Comparison of ENCODE assay signal across 9 mouse cellular contexts in genomic region chr10:90081630-90082029, GRCm38 (mm10).
DNase-seq lines count a peak whose midpoint lies in the region; ATAC-seq and TF ChIP-seq lines count a peak whose summit lies in the region.
"Had no signal": no experiment of that assay in that cellular context is flagged by ENCODE, and none has a peak within 500 bp of the region (broad histone marks: within the 10 kb centered on the region; RNA-seq: fewer than 3 reads in every experiment).

No protein-coding gene starts in this region.

- ATAC-seq in forebrain, embryonic 14.5 days, result no peak
- no peak for ATAC-seq in forebrain, embryonic 11.5 days (replicated peaks; ENCODE audit: low FRiP score)
- ATAC-seq in liver, postnatal 0 days, result no peak
- peak; percentile 70; the same call in 1 of the 2 replicates for ATAC-seq in megakaryocyte progenitor cell, adult 5-6 weeks (replicated peaks; ENCODE audit: poor library complexity)

- H3K4me2 ChIP-seq in forebrain, embryonic 14.5 days (ENCODE audit: low read length), result no peak overlapping the region
- no peak overlapping the region for H3K4me2 ChIP-seq in forebrain, embryonic 11.5 days (ENCODE audit: low read depth, low read length, severe bottlenecking)
- H3K4me2 ChIP-seq in liver, postnatal 0 days (ENCODE audit: low read depth, low read length), result no peak overlapping the region
- H3K4me2 ChIP-seq: heart, embryonic 15.5 days had no signal

- no peak overlapping the region for H3K27ac ChIP-seq in forebrain, embryonic 14.5 days (ENCODE audit: low read depth, low read length)
- H3K27ac ChIP-seq in forebrain, embryonic 11.5 days (ENCODE audit: low read depth, low read length), result no peak overlapping the region
- no peak overlapping the region for H3K27ac ChIP-seq in liver, postnatal 0 days (ENCODE audit: low read depth)
- H3K27ac ChIP-seq: heart, embryonic 15.5 days had no signal

- H3K4me3 ChIP-seq in forebrain, embryonic 14.5 days (ENCODE audit: low read depth, low read length), result no peak overlapping the region
- H3K4me3 ChIP-seq in forebrain, embryonic 11.5 days (ENCODE audit: low read depth, low read length), result no peak overlapping the region
- no peak overlapping the region for H3K4me3 ChIP-seq in liver, postnatal 0 days (ENCODE audit: low read depth, low read length)
- H3K4me3 ChIP-seq: heart, embryonic 15.5 days had no signal

- H3K9me3 ChIP-seq in forebrain, embryonic 14.5 days (replicated peaks; ENCODE audit: control insufficient read depth, low read length), result no peaks in the 10 kb centered on the region
- H3K9me3 ChIP-seq in forebrain, embryonic 11.5 days (ENCODE audit: control insufficient read depth, low read length), result no peaks in the 10 kb centered on the region
- H3K9me3 ChIP-seq in liver, postnatal 0 days (ENCODE audit: low read length), result no peaks in the 10 kb centered on the region
- H3K9me3 ChIP-seq: heart, embryonic 15.5 days had no signal

- peak; percentile 58 for TF ChIP-seq CTCF in liver, postnatal 0 days (IDR thresholded peaks at IDR 0.05; ENCODE audit: low read depth)

- no peak overlapping the region for H3K9ac ChIP-seq in forebrain, embryonic 14.5 days (ENCODE audit: low read length)
- no peak overlapping the region for H3K9ac ChIP-seq in forebrain, embryonic 11.5 days (ENCODE audit: low read length)
- no peak overlapping the region for H3K9ac ChIP-seq in liver, postnatal 0 days (replicated peaks)
- H3K9ac ChIP-seq: heart, embryonic 15.5 days had no signal

- H3K4me1 ChIP-seq in forebrain, embryonic 14.5 days (ENCODE audit: control insufficient read depth, insufficient read depth, low read length), result no peaks in the 10 kb centered on the region
- no peaks in the 10 kb centered on the region for H3K4me1 ChIP-seq in forebrain, embryonic 11.5 days (replicated peaks; ENCODE audit: control insufficient read depth, insufficient read depth, low read length)
- no peaks in the 10 kb centered on the region for H3K4me1 ChIP-seq in liver, postnatal 0 days (ENCODE audit: insufficient read depth)
- H3K4me1 ChIP-seq: heart, embryonic 15.5 days had no signal

- no peak for TF ChIP-seq EP300 in liver, postnatal 0 days (IDR thresholded peaks at IDR 0.05; ENCODE audit: low read depth)

- H3K36me3 ChIP-seq in forebrain, embryonic 14.5 days (ENCODE audit: control insufficient read depth, insufficient read depth, low read length), result no peaks in the 10 kb centered on the region
- H3K36me3 ChIP-seq in forebrain, embryonic 11.5 days (ENCODE audit: control insufficient read depth, insufficient read depth, low read length), result no peaks in the 10 kb centered on the region
- H3K36me3 ChIP-seq in liver, postnatal 0 days (replicated peaks; ENCODE audit: insufficient read depth, low read length), result no peaks in the 10 kb centered on the region
- H3K36me3 ChIP-seq: heart, embryonic 15.5 days had no signal

- no peaks in the 10 kb centered on the region for H3K27me3 ChIP-seq in forebrain, embryonic 14.5 days (replicated peaks; ENCODE audit: control insufficient read depth, insufficient read depth, low read length)
- H3K27me3 ChIP-seq in forebrain, embryonic 11.5 days (ENCODE audit: control insufficient read depth, insufficient read depth, low read length), result no peaks in the 10 kb centered on the region
- no peaks in the 10 kb centered on the region for H3K27me3 ChIP-seq in liver, postnatal 0 days (ENCODE audit: insufficient read depth, low read length)
- H3K27me3 ChIP-seq: heart, embryonic 15.5 days had no signal

- WGBS in forebrain, embryonic 14.5 days, result 22% methylated on average over 7 of the region's 7 CpGs
- 30% methylated on average over 7 of the region's 7 CpGs for WGBS in forebrain, embryonic 11.5 days
- 16% methylated on average over 7 of the region's 7 CpGs for WGBS in liver, postnatal 0 days (ENCODE audit: insufficient replicate concordance)

- DNase-seq in forebrain, embryonic 14.5 days (ENCODE audit: low spot score), result peak; percentile 85
- no peak for DNase-seq in forebrain, embryonic 11.5 days (ENCODE audit: low spot score)
- DNase-seq in liver, postnatal 0 days, result no peak
- no peak for DNase-seq in liver
- DNase-seq in brain, adult 2 months (ENCODE audit: low read depth, low spot score), result peak; percentile 85
- DNase-seq in adrenal gland, adult 8-10 months, result no peak
- DNase-seq in thymus, adult 18-20 months, result no peak

Comparison
In these comparisons a context has a peak if more than half of its experiments do, and no peak if none do; other contexts are left out.
1. DNase-seq: peak in forebrain, embryonic 14.5 days (single experiment) and brain, adult 2 months (single experiment); none in forebrain, embryonic 11.5 days (single experiment), liver, postnatal 0 days (single experiment), liver (single experiment), adrenal gland, adult 8-10 months (single experiment) and thymus, adult 18-20 months (0 of 2).